Mouse (Mus musculus): Measurements from ENCODE around the gene Prkn. TPM values are rescaled to one million over a fixed set of nuclear protein-coding genes. Genes with fewer than 3 reads are reported as not detected.

The Prkn gene
- polyA plus RNA-seq, 2 experiments from 2014 or later = 0.32 TPM; not detected in 1

DNA sequence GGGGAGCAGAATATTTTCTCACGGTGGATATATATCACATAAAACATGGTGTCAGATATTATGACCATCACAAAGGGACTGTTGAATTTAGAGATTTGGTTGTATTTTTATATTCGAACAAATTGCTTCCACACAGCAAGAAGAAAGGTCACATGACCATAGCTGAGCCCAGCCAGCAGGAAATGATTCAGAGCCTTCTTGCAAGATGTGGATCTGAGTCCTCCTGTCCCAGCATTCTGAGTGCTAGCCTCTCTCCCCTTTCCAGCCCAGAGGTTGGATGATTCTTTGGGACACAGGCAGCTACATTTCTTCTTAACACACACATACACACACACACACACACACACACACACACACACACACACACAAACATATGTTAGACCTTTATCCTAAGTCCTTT lies 1022.2 kb downstream of the Prkn start:
- no peak for ATAC-seq

DNA sequence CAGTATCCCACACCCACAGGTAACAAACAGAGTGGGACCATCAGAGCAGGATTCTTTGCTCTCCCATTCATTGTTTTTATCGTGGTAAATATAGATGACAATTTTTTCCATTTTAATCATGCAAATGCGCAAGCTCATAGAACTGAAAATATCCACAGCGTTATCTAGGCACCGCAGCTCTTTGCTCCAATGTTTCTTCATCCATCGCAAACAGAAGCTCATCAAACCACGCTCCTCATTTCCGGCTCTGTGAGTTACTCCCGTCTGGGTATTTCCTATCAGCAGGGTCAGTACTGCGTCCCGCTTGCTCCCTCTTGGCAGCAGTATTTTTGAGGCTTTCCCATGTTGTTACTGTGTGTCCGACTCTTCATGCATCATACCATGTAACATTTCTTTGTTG lies 1022.8 kb downstream of the Prkn start:
- ATAC-seq = no peak

DNA sequence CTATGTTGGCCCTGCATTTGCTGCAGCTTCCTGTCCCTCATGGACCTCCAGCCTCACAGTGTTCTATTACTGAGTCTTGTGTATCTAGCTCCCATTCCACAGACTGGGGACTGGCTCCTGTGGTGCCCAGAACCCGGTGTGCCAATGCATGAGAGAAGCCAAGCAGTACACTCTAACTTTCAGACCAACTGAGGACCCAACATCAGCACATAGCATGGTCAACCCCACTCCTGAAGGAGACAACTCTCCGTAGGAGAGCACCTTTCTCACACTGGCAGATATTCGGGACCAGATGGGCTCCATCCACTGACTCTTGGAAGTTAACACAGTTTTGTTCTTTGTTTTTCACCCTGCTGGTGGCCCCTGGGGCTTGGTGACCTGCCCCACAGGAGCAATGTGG lies 1026.0 kb downstream of the Prkn start:
- ATAC-seq = no peak

DNA sequence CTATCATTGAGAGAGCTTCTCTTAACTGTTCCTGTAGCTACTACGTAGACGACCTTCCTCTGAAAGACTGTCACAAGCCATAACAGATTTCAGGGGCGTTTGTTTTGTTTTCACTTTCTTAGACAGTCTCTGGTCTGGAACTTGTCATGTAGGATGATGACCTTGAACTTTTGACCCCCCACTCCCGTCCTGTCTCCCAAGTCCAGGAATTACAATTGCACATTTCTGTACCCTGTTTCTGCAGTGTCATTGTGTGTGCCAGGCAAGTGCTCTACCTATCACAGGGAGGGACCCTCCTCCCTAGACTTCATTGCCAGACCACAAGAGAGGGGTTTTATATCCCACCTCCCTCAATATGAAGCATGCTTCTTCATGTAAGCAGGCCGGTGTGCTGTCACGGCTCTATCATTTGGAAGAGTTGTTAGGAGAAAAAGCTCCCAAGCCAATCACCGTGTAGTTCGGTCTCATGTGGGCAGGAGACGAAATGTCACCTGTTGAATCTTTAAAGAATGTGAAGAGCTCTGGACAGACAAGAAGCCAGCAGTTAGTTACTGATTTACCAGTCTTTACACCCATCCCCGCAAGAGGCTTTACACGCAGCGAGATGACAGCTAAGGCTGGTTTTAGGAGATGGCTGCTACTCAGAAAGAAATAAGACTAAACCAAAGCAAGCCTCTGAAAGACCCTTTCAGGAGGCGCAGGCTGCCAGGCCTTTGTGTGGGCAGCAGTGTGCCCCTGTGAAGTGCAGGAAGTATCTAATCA lies 1027.3 kb downstream of the Prkn start:
- no peak for ATAC-seq

DNA sequence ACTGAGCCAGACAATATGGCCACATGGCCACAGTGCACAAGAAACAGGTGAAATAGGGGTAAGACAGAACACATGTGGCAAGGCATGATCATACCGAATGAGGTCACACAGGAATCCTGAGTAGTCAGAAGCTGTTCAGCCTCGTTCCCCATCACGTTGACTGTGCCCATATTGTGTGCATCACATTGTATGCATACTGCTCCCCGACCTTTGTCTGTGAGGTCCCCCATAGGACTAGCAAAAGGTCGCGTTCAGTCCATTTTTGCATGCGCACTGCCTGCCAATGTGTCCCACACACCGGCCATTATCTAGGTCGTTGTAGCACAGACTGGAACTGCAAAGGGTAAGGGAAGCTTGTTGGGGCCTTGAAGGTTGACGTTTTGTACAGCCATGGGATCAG lies 1030.4 kb downstream of the Prkn start:
- ATAC-seq = no peak

DNA sequence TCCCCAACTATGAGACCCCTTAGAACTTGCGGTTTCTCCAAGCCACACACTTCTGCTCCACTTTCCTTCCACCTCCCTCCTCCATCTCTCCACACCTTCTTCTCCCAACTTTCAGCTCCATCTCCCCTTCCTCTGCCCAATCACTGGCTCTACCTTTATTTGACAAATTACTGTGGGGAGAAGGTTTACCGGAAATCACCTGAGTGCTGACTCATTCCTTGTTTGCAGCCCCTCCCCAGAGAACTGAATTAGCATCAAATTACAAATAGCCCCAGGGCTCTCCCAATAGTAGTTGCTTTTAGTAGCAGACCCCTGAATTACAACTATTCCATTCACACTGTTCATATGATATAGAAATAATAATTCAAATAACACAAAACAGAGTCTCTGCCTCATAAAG lies 1036.1 kb downstream of the Prkn start:
- ATAC-seq = no peak

DNA sequence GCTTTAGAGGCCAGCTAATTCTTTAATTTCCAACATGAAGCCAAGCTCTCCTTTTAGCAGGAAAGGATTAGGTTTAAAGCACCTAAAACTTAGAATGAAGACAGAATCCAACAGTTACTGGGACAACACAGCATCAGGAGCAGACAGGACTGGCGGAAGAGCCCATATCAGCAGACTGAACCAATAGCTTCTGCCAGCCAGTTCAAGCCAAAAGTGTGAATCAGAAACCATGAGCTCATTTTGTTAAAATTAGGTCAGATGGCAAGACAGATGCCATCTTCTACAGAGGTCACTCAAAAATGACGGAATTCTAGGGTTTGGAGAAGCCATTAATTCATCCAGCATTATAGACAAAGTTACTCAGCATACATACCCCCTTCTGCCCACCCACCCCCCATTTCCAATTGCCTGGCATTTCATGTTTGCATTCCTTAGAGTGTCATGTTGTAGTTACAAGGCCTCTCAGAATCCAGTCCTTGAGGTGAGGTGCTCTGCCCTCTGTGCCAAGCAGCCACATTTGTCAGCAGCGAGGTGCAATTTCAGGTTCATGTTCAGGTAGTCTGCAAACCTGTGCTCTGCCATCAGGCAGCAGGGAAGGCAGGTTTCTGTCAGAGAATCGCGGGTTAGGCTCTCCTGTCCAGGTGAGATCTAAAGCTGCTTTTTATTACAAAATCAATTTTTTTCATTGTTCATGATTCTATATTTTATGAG lies 1041.1 kb downstream of the Prkn start:
- ATAC-seq = no peak

DNA sequence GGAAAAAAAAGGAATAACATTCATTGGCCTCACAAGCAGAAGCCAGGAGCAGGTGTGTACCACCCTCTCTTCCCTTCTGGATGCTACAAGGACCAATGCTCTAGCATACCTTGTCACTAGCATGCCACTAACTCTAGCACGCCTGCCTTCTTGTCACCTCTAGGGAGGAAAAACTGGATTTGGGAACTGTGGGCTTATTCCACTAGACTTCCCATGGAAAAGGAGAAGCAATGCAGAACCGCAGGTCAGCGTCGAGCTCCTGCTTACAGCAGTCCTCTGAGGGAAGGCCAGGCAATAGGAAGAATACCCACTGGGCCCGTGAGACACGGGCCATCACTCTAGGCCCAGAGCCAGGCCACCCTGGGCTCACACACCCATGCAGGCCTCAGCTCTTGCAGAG lies 1045.4 kb downstream of the Prkn start:
- no peak for ATAC-seq

DNA sequence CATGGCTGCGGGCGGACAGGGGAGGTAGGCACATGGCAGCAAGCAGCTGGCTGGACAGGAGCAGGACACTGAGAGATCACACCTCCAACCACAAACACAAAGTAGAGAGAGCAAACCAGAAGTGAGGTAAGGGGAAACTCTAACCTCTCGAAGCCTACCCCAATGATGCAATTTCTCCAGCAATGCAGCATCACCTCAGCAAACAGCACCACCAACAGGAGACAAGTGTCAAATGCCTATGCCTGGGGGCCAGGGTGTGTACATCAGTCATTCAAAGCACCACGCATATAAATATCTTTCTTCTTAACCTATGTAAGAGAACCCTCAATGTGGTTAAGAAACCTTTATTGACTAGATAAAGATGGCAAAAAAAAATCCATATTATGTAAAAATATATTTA lies 1046.8 kb downstream of the Prkn start:
- ATAC-seq = no peak

DNA sequence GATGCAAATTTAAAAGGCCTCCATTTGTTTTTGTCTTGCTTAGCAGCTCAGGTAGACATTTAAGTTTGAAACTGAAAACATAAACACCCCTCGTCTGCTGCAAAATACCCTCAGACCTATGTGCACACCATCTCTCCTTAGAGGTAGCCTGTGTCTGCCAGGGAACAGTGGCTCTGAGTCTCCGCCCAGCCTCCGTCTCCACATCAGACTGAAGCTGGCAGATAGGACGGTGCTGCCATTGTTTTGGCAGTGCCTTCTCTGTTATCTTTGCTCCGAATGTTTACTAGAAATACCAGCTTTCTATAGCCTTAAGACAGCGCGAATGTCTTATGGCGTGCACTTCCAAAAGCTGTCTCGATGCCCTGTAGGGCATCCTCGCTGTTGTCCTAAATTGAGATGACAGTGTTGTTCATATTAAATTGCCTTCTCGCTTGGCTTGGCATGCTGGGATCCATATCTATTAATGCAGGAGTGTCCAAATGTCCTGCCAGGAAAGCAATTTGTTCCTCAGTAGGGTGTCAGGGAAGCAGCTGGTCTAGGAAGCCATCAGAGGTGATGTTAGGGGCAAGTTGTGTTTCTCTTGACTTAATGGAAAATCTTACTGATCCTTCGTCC lies 1047.5 kb downstream of the Prkn start:
- ATAC-seq = no peak

DNA sequence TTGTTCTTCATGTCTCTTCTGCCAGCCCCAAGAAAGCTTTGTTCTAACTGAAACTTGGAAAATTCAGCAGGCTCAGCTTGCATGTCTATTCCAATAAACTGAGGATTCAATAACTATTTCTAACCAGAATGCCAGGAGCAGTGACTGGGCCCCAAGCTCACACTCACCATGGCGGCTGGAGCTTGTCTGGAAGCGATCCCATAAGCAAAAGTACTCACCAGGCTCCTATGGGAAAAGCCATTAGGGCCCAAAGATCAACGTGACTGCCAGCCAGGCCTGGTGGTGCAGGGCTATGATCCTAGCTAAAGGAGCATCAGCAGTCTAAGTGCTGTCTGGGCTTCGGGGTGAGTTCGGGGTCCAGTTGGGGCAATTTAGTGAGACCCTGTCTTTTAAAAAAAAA lies 1048.6 kb downstream of the Prkn start:
- ATAC-seq = no peak

DNA sequence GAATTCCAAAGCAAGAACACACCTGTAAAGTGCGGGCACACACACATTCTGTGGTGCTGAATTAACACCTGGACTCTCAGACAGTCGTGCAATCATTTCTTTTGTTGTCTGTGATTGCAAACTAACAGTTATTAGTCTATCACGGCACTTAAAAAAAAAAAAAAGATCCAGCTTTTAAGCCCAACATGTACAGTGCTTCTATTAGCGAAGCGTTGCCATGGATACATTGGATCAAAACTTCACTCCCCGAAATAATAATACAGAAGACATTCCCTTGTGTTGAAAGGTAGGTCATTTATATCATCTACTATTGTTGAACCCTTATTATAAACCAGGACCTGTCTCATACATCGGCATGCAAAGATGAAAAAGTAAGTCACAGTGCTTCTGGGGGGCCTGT lies 1060.1 kb downstream of the Prkn start:
- ATAC-seq = no peak

DNA sequence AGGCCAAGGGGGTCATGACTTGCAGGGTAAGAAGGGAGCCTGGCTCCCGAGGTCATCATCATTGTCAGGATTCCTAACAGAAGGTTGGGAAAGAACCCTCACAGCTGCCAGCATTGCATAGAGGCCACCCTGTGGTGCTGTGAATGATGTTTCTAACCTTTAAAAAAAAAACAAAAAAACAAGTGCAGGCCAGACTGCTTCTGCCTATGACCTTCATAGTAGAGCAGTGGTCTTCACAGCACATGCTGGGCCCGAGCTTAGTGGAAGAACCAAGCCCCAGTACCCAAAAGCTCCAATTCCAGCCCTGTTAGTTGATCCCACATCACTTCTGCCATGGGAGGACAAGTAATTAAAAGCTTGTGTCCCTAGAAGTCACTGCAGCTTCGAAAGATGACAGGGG lies 1061.5 kb downstream of the Prkn start:
- ATAC-seq = no peak

DNA sequence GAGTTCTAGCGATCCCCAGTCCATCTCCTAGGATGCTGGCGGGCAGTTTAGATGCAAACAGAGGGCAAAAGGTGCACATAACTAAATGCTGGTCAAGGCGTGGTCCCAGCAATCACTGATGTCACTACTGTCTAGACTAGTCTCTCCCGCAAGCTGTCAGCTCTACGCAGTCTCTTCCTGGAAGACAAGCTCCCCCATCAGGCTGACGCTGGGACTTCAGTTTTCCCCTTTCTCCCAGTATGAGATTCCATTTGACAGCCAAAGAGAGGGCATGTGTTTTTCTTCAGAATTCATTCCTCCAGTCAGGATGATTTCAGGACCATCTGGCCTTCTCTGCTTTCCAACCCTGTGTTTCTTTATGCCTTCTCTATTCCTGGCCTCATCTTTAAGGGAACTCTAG lies 1062.8 kb downstream of the Prkn start:
- no peak for ATAC-seq

DNA sequence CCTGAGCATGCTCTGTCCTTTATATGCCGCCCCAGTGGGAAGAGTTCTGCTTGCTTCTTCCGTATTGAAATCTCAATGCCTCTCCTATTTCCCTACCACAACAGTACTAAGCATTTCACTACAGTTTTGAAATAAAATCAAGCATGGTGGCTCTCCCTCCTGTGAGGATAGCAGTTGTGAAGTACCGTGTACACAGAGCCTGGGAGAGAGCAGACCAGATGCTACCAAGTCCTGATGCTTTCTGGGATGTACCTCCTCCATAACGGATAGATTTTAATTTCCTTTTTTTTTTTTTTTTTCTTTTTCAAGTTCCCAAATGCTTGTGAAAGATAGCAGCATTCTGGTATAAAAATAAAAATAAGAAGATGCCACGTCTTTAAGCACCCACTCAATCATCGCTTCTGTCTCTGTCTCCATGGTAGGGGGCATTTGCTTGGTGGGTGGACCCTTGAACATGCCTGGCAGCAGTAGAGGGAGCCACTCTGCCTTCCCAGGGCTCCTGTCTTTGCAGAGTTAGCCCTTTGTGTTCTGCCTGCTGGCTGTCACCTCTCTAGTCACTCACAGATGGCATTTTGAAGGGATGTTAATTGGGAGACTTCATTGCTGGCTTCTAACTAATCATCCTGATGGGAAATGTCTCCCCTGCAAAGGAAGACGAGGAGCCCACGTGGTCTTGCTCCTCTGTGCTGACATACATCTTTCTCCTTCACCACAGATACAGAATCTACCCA lies 1070.6 kb downstream of the Prkn start:
- no peak for ATAC-seq

DNA sequence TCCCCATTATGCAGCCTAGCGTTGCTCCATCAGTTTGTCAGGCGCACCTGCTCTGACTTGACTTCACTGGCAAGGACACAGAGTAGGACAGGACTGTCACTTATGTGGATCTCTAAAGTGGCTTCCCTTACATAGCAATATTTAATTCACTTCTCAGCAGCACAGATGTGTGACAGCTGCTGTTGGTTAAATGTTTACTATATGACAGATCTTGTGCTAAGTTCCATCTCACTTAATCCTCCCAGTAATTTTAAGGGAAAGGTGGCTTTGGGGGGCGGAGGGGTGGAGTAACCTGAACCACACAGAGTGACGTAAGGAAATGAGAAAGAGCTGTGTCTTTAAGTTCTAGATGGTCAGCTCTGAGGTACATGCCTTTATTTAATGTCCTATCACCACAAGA lies 1072.0 kb downstream of the Prkn start:
- no peak for ATAC-seq

DNA sequence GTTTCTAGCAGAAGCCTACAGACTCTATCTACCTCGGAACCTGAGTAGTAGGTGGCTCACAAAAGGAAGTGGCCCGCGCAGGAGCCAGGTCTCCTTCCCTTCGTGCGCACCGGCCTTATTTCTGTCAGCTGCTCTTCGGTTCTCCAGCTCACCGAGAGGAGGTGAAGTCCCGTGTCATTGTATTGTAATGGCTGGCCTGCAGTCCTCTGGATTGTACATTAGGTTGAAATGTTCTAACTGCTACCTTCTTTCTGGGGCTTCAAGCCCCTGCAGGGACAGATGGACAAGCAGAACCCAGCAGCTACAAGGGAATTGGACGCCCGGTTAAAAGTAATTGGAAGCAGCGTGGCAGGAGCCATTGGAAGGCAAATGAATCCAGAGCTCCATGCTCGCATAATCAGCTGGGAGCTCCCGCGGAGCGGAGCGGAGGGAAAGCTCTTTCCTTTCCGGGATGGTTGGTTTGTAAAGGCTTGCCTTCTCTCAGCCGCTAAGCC lies 1072.7 kb downstream of the Prkn start:
- no peak for ATAC-seq

DNA sequence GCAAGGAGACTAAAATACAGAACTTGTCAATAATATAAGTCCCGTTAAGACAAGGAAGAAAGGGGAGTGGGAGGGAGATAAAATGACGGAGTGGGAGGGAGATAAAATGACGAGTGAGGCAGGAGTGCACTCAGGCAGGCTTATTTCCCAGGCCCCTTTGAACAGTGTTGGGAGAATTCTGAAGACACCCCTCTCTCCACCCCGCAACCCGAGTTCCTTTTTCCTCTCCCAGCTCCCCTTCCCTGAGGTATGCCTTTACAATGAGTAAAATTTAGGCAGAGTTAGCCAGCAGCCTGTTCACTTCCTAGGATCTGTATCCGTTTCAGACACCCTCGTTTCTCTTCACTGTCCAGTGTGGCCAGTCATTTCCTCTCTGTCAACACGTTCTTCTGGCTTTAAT lies 1073.4 kb downstream of the Prkn start:
- ATAC-seq = no peak

DNA sequence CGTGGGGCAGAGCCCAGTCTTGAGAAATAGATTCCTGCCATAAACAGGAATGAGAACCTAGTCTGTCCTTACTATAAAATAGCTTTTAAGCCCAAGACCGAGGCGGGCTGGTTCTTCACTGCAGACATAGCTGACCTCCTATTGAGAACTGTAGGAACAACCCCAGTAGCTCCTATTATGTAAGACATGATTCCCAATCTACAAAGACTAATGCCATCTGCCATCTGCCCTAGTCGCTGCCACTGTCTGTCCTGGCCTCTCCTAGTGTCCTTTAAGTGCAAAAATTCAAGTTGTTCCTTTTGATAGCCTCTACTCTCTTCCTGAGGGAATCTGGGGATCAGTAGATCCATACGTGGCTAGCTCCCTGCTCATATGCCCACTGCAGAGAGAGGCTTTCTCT lies 1074.3 kb downstream of the Prkn start:
- no peak for ATAC-seq

DNA sequence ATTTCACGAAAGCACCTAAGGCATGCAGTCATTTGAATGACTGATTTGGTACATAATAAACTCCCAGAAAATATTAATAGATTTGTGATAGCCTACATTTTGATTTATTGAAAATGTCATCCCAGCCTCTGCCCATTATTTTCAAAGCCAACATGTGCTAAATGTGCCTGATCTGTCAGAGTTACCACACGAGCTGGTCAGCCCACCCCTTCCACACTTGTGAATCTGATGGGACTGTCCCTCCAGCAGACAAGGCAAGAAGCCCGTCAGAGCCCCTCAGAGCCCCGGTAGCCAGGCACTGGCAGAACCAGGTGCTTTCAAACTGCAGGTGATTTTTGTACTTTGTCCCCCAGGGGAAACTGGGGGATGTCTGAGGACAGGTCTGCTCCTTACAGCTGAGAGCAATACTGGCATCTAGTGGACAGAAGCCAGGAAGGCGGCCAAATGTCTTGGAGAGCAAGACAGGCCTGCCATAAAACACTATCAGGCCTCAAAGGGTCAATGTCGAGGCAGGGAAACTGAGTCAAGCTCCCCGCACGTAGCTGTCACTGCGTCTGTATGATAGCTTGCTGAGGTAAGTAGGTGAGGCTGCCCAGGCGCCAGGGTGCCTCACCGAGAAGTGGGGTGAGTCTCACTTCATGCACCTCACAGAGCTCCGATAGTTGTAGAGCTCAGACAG lies 1078.1 kb downstream of the Prkn start:
- no peak for ATAC-seq

DNA sequence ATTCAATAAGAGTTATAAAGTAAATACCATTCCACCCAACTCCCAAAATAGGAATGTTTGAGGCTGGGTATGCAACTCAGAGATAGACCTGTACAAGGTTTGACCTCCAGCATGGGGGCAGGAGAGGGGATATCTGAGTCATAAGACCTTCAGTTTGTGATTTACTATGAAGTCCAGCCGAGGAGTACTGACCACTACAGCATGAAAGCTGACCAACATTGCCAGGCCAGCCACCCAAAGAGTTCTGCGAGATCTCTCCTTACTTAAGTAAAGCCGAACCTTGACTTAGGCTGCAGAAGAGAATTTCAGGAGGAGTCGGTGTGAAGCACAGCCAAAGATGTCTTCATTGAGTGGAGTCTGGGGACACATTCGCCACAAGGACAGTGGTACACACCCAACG lies 1079.4 kb downstream of the Prkn start:
- ATAC-seq = no peak

DNA sequence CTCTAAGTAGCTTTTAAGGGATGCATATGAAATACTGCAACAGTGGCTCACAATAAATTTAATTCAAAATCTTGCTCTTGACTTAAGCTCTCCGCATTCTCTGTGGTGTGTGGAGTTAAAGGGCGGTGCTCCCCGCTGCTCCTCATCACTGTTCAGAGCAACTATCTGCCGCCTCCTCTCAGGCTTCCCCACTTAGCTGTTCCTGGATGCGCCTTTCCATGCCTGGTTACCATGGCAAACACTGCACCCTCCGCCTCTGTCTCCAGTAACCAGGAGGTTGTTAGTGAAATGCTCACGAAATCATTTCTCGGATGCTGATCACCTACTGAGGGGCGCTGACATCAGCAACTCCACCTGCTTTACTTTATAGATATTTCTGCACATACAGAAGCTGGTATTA lies 1080.8 kb downstream of the Prkn start:
- ATAC-seq = no peak

DNA sequence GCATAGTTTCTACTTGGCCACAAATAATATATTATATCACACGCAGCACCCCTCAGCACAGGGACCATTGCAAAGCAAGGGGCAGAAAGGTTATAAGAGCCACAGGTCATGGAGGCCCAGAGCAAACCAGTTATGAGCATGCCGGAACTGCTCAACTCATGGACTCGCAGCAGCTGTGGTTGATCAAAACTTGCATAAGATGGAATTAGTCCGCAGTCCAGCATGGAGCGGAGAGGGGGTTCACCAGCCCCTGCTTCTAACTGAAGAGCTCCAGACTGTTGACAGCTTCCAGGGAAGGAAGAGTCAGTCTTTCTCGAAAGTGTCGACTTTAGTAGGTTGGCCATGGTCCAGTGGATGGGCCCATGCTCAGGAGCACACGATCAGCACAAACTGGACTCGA lies 1083.8 kb downstream of the Prkn start:
- no peak for ATAC-seq
